Mouse (Mus musculus) natural killer cell, adult 2 months (primary cell): ENCODE data around the gene Tuba1a.
"Not testable (repeated sequence)": the region's sequence is repeated elsewhere in the genome, so short reads cannot be mapped to it uniquely, and the experiment has no call there.

Experiments used
- DNase-seq, 2 experiments: peaks; one replicate each; pipeline ENCODE4 v3.0.0; 2022; ENCODE audit warnings: low spot score in 2 of 2

The Tuba1a gene

DNA sequence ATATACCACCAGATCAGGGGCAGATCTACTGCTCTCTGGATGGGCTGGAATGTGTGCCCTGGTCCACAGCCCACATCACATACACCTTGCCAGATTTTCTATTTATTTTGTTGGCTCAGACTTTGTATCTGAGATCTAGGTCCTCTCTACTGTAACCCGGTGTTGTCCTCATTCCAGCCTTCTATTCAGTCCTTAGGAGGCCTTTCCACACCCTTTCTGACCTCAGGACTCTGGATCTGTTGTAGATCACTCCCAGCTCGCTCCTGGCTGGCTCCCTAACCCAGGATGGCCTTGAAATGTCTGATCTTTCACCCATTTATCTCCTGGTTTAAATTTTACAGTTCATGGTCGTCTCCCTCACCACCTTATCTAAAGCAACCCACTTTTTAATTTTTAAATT lies 28.8 kb downstream of the Tuba1a start:
- DNase-seq: no peak

DNA sequence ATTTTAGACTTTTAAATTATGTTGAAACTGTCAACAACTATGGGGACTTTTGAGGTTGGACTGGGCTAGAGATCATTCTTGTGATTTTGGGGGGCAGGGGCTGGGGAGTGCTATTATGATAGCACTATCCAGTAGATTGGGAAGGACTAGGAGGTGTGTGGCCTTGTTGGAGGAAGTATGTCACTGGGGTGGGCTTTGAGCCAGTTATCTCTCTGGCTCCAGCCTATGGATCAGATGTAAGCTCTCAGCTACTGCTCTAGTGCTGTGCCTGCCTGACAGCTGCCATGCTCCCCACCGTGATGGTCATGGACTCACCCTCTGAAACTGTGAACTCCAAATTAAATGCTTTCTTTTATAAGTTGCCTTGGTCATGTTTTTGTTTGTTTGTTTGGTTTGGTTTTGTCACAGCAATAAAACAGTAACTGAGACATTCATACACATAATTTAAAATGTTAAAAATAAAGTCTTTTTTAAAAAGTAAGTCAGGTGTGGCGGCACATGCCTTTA lies 30.4 kb downstream of the Tuba1a start:
- no peak for DNase-seq

DNA sequence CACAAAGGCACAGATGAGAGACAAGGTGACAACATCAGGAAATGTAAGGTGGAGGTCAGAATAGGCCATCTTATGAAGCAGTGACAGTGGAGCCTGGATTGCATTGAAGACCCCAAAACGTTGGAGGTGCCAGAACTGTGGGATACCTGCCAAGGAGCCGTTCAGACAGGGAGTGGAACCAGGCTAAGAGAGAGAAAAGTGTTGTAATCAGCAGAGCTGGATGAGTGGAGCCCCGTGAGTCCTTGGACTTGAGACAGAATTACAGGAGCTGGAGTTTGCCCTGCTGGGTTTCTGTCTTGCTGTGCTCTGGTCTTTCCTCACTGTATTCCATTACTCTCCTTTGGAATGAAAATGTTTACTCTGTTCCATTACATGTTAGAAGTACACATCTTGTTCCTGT lies 30.9 kb downstream of the Tuba1a start:
- DNase-seq: no peak

DNA sequence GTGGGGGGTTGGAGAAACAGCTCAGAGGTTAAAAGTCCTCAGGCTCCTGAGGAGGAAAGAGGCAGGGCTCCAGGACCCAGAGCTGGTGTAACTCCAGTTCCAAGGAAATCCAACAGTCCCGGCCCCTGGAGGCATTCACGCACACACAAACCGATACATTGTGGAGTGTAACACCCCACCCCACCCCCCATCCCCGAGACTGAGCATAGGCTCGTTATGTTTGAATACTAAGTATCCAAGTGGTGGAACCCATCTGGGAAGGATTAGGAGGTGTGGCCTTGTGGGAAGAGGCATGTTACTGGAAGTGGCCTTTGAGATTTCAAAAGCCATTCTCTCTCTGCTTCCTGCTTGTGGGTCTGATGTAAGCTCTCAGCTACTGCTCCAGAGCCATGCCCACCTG lies 32.0 kb downstream of the Tuba1a start:
- DNase-seq: no peak

DNA sequence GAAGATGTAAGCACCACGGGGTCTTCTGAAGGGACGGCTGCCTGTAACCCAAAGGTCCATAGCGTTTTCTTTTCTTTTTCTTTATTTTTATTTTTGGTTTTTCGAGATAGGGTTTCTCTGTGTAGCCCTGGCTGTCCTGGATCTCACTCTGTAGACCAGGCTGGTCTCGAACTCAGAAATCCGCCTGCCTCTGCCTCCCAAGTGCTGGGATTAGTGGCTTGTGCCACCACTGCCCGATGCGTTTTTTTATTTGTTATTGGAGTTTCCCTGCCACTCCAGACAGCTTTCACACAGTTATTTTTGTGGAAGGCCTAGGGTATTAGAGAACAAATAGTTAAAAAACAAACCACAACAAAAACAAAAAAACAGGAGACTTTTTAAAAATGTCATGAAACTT lies 35.0 kb downstream of the Tuba1a start:
- DNase-seq: not testable (repeated sequence)

DNA sequence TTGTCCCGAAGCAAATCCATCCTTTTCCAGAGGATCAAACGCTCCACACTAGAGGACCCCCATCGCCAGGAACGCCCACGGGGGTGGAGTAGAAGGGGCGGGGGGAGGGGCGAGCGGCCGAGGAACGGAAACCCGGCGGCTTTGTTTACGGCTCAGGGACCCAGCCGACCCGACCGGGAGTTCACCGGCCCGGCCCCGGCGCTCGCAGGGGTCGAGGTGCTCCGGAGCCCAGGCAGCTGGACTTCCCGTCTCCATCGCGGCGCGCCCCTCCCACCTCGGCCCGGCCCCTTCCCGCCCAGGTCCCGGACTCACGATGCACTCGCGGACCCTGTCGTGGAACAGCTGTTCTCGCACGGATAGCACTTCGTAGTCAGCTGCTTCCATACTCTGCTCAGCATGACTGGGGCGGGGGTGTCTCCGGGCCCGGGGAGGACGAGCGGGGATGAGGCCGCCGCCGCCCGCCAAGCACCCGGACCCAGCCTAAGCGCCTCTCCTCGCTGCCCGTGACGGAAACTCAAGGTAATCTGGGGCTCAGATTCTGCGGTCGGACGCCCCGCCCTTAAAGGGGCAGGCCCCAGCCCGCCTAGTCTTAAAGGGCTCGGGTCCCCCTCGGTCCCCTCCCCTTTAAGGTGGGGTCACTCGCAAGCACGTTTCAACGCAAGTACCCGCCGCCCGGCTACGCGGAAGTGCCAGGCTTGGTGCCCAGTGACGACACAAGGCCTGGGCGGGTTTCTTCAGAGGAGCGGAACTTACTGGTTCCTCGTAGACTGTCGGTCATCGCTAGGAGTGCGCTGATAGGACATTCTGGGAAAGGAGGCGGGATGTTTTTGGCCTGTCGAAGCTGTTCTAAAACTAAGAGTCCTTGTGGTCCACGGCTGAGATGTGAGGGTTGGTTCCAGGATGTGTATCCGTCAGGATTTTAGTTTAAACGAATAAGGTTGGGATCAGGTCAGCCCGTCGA lies 35.7 kb downstream of the Tuba1a start, which contains the start of gene Lmbr1l:
Gene Lmbr1l (minus strand): TSS at position 694 of the 961 bp plus-strand sequence.
- peak; percentile 99 for DNase-seq

DNA sequence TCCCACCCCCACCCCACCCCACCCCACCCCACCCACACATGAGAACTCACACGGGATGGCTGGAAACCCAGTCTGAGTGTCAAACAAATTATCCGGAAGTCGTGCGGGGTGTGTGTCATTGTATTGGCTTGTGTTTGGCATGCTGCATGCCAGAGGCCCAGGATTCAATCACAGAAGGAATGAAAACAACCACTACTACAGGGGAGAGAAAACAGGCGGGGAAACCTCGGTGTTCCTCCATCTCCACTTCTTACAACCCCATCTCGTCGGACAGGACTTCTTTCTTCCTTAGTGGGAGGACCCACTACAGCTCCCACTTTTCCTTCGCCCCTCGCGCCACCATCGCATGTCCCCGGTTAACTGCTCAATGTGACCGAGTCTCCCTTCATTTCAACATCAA lies 36.4 kb downstream of the Tuba1a start:
- DNase-seq: no peak

DNA sequence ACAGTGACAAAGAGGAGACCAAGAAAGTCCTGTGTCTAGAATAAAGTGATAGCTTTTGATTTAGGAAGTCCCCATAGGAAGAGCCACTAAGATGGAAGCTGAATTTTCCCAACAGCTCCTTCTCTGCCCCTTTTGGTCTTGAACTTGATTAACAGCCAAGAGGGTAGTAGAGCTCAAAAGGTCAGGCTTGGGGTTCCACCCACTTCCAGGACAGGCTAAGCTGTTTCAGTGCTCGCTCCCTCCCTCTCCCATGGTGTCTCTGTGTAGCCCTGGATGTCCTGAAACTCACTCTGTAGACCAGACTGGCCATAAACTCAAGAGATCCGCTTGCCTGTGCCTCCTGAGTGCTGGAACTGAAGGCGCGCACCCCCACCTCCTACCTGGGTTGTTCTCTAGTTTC lies 37.5 kb downstream of the Tuba1a start:
- DNase-seq: no peak

DNA sequence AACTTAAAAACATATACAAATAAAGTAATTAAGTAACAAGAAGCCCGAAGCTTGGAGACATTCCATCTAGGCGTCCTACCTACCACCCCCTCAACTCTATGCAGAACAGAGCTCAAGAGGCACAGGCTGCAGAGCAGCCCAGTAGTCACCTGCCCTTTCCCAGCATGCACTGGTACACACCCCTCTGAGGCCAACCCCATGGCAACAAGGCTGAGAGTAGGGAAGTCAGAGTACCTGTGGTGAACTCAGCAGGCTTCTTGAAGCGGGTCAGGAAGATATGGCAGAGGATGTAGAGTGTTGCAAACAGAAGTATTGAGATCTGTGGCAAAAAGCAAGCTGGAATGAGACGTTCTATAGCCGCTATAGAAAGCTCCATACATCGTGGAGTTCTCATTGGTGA lies 38.6 kb downstream of the Tuba1a start:
- DNase-seq: no peak

DNA sequence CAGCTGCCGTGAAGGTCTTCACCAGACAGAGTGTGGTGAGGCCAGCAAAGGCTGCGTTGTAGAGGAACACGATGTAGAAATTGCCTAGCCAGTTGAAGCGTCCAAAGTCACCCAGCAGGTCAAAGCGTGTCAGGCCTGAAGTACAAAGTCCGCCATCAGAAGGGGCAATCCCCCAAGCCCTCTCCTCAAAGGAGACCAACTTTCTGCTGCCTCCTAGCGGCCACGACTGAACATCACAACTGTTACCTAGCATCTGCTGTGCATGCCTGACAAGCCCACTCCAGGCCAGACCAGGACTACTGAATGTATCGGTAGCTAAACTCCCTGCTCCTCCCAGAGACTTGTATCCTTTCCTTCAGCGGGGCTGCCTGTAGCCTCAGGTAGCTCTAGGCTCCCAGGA lies 48.8 kb downstream of the Tuba1a start:
- peak in 1 of 2 experiments; percentile 35 for DNase-seq

DNA sequence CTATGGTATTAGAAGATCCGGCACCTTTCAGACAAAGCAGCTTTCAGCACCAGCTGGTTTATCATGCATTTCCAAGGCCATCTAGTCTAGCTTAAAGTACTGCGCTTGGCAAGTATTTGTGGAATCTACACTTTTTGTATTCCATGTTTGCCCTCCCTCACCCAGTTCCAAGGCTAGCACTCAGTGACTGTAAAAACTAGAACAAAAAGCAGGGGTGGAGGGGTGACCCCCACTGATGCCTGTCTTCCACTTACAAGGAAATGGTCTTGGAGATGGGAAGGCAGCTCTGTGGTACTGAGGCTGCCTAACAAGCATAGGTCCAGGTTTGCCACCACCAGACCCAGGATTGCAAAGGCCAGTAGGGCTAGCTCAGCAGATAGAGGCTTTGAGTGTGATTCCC lies 50.9 kb downstream of the Tuba1a start:
- DNase-seq: no peak

DNA sequence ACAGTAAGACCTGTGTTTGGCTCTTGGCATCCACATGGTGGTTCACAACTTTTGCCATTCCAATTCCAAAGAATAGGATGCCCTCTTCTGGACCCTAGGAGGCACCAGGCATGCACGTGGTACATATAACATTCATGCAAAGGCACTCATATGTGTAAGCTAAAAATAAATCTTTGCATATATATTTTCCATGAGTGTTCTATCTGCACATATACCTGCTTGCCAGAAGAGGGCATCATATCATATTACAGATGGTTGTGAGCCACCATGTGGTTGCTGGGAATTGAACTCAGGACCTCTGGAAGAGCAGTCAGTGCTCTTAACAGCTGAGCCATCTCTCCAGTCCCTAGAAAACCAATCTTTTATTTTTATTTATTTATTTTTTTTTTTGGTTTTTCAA lies 52.0 kb downstream of the Tuba1a start:
- DNase-seq: no peak
